Mouse (Mus musculus) megakaryocyte, embryonic 14.5 days (primary cell): ENCODE data around the gene Slc35d2.

Experiments
- FLI1 ChIP-seq: IDR thresholded peaks from 2 replicates; pipeline ENCODE4 v1.6.1; 2012; ENCODE audit warnings: low read length, inconsistent platforms, mixed read lengths
- GATA1 ChIP-seq: IDR thresholded peaks from 3 replicates; pipeline ENCODE4 v1.6.1; 2012; ENCODE audit warnings: mixed read lengths, low read length, inconsistent platforms, borderline replicate concordance

GRCm38 (mm10) chr13:64155171-64155571 is 26.0 kb upstream of the Slc35d2 start:
- TF ChIP-seq FLI1: no peak
- no peak for TF ChIP-seq GATA1
